Mouse (Mus musculus): ENCODE measurements around the gene Nlrp6. TPM values are rescaled to one million over a fixed set of nuclear protein-coding genes. Genes with fewer than 3 reads are reported as not detected.
A peak's percentile ranks its signal among the peaks of the same experiment; 100 is the strongest.

Gene Nlrp6
- polyA plus RNA-seq, 1 experiment from 2014 or later, result not detected

GRCm38 (mm10) chr7:140949824-140950530 is 29.3 kb downstream of the Nlrp6 start, which contains the start of gene Ifitm5:
Ifitm5 (minus strand) TSS chr7:140950291.
- Histone ChIP-seq H3K79me2 (ENCODE audit: inconsistent target) (peaks cover 48% of the 10 kb centered on the region), H3K4me3 (ENCODE audit: inconsistent target) (no peak within 1 kb of the TSS), H3K27ac (no peak within 1 kb of the TSS), H3K36me3 (ENCODE audit: inconsistent target) (peaks cover 41% of the 10 kb centered on the region)
- 94% methylated on average over 15 of the region's 16 CpGs for WGBS (ENCODE audit: missing documents)

DNA sequence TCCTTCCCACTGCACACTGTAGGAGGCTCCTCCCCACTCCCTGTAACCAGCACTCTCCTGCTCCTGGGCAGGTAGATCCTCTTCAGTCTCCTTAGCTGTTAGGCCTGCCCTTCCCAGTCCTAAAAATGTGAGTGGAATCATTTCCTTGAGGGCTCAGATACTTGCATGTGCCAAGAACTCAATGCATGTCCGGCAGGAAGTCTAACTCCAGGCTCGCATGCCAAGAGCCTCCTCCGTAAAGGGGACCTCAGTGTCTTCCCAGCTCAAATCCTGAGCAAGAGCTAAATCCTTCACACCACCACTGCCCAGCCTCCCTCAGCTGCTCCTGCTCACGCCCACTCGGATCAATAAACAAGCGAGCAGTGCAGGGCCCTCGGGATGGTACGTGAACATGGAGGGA is 30.3 kb downstream of the Nlrp6 start:
- no peak overlapping the region for H3K27ac ChIP-seq
- peaks cover 58% of the 10 kb centered on the region for H3K79me2 ChIP-seq (ENCODE audit: inconsistent target)
- WGBS (ENCODE audit: missing documents), result 98% methylated on average over 8 of the region's 8 CpGs
- H3K36me3 ChIP-seq (ENCODE audit: inconsistent target), result peaks cover 30% of the 10 kb centered on the region
- no peak overlapping the region for H3K4me3 ChIP-seq (ENCODE audit: inconsistent target)

DNA sequence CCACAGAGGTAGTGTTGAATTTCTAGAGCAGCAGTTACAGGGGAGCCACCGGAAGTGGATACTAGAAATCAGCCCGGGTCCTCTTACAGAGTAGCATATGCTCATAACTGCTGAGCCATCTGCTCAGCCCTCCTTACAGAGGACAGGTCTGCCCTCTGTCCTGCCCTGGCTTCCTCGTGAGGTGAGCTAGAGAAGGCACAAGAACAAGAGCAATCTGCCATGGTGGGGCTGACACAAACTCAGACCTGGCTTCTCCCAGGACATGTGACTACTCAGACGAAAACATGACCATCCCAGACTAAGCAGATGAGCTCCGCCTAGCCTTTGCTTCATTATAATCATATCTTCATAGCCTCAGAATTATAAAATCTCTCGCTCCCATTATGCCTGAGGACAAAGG is 31.1 kb downstream of the Nlrp6 start:
- H3K36me3 ChIP-seq (ENCODE audit: inconsistent target), result peaks cover 26% of the 10 kb centered on the region
- H3K27ac ChIP-seq, result no peak overlapping the region
- no peak overlapping the region for H3K4me3 ChIP-seq (ENCODE audit: inconsistent target)
- H3K79me2 ChIP-seq (ENCODE audit: inconsistent target), result peaks cover 58% of the 10 kb centered on the region
- 89% methylated on average over 6 of the region's 6 CpGs for WGBS (ENCODE audit: missing documents)

DNA sequence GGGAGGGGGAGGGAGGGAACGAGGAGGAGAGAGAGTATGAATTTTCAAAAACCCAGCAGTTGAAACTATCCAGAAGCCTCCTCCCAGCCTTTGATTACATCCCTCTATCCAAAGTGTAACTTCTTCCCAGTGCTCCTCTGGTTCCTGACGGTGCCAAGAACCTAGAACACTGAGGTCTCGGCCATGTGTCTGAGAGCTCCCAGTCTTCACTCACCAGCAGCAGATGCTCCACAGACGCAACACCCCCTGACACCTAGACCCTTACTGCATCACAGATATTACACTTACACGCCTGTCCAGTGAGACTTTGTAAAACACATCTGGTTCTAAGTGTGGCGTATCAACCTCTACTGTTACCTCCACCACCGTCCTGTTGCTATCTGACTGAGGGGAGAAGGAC is 31.7 kb downstream of the Nlrp6 start:
- Histone ChIP-seq H3K79me2 (ENCODE audit: inconsistent target) (peaks cover 58% of the 10 kb centered on the region), H3K36me3 (ENCODE audit: inconsistent target) (peaks cover 26% of the 10 kb centered on the region), H3K27ac (peak overlapping the region; percentile 94), H3K4me3 (ENCODE audit: inconsistent target) (no peak overlapping the region)
- WGBS (ENCODE audit: missing documents), result 92% methylated on average over 7 of the region's 7 CpGs

DNA sequence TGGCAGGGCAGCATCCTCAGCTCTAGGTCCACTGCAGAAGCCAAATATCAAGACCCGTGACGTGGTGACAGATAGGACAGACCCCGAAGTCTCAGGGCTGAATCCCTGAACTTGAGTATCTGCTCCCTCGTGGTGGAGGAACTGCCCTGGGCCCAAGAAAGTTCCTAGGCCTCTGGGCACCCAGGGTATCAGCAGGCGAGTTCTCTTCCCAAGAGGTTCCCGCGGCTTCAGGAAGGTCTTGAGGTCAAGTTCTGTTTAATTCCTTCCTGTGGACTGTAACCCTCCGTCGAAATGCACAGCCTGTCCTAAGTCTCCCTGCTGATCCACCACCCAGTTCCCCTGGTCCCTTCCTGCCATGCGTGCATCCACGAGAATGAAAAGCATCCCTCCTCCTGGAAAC is 32.4 kb downstream of the Nlrp6 start:
- WGBS (ENCODE audit: missing documents), result 43% methylated on average over 11 of the region's 11 CpGs

DNA sequence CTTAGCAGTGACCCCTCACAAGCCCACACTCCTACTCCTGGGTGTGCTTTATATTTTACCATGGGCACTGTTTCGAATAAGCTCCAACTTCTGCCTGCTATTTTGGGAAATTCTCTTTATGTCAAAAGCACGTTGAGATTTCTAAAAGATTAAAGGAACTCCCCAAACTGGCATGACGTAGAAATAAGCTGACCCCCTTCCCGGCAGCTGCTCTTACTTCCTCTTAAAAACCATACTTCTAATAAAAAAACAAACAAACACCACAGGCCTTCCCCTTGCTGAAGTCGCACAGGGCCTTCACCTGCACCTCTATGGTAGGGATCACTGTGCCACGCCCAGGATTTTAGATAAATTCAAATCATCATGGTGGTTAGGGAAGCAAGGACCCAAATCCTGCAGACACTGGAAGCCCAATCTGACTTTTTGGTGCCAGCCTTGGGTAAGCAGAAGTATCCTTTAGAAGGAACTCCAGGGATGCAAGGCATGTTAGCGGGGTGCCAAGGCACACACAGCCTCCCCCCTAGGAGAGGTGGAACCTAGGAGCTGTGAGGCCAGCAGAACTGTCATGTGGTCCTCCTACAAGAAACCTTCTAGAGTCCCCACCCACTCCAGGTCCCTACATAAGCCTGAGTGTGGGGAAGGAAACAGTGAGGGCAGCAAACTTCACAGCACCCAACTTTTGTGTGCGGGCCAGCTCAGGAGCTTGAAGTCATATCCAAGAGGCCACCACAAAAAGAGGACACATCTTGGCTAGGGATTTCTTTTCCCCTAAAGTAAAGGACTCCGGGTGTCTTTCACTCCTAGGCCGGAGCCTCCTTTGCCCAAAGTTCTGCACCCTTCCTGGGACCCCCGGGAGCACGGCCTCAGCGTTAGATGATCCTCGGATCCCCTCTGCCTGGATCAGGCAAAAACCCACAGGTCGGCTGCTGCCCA is 33.4 kb downstream of the Nlrp6 start:
- Histone ChIP-seq H3K27ac (peak overlapping the region; percentile 94), H3K36me3 (ENCODE audit: inconsistent target) (peaks cover 16% of the 10 kb centered on the region), H3K4me3 (ENCODE audit: inconsistent target) (peak overlapping the region; percentile 80), H3K79me2 (ENCODE audit: inconsistent target) (peaks cover 58% of the 10 kb centered on the region)
- 9% methylated on average over 15 of the region's 15 CpGs for WGBS (ENCODE audit: missing documents)

More for the DNA sequence above, 32.4 kb downstream of the Nlrp6 start:
- peaks cover 26% of the 10 kb centered on the region for H3K36me3 ChIP-seq (ENCODE audit: inconsistent target)
- peak overlapping the region; percentile 80; the same call in 1 of the 2 replicates for H3K4me3 ChIP-seq (ENCODE audit: inconsistent target)
- peak overlapping the region; percentile 94 for H3K27ac ChIP-seq
- H3K79me2 ChIP-seq (ENCODE audit: inconsistent target), result peaks cover 58% of the 10 kb centered on the region

GRCm38 (mm10) chr7:140954733-140955071 is 34.0 kb downstream of the Nlrp6 start:
- Histone ChIP-seq H3K4me3 (ENCODE audit: inconsistent target) (peak overlapping the region; percentile 80), H3K79me2 (ENCODE audit: inconsistent target) (peaks cover 53% of the 10 kb centered on the region), H3K36me3 (ENCODE audit: inconsistent target) (peaks cover 10% of the 10 kb centered on the region), H3K27ac (peak overlapping the region; percentile 94)
- under 1% methylated on average over 9 of the region's 9 CpGs for WGBS (ENCODE audit: missing documents)

- Histone ChIP-seq H3K4me3 (ENCODE audit: inconsistent target) (peak overlapping the region; percentile 80), H3K27ac (peak overlapping the region; percentile 94)
These were observed 34.6 kb downstream of the Nlrp6 start for GRCm38 (mm10) chr7:140955342-140955741.

GRCm38 (mm10) chr7:140955758-140956555 is 35.3 kb downstream of the Nlrp6 start, which contains the start of the genes Gm45717 and Ifitm2:
Gm45717 (minus strand) TSS chr7:140955937.
Ifitm2 (minus strand) TSS chr7:140955987.
- H3K79me2 ChIP-seq (ENCODE audit: inconsistent target), result peaks cover 40% of the 10 kb centered on the region
- peak within 1 kb of the TSS; percentile 94 for H3K27ac ChIP-seq
- peak within 1 kb of the TSS; percentile 80 for H3K4me3 ChIP-seq (ENCODE audit: inconsistent target)
- H3K36me3 ChIP-seq (ENCODE audit: inconsistent target), result no peaks in the 10 kb centered on the region
- 13% methylated on average over 11 of the region's 11 CpGs for WGBS (ENCODE audit: missing documents)

More at GRCm38 (mm10) chr7:140955342-140955741, 34.6 kb downstream of the Nlrp6 start:
- Histone ChIP-seq H3K79me2 (ENCODE audit: inconsistent target) (peaks cover 47% of the 10 kb centered on the region), H3K36me3 (ENCODE audit: inconsistent target) (peaks cover 3% of the 10 kb centered on the region)
- WGBS (ENCODE audit: missing documents), result 0% methylated on average over 17 of the region's 17 CpGs

DNA sequence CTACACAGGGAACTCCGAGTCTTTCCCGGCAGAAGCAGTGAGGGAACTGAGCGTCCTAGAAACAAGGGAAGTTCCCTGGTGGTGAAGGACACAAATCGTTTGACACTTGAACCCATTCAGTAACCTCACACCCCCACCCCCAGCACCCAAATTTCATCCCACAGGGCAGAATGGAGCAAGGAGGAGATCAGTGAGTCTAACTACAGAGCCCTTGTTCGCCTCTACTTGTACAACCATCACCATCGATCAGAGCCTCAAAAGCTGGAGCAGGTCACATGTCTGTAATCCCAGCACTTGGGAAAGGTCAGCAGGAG is 35.8 kb downstream of the Nlrp6 start:
- WGBS (ENCODE audit: missing documents), result 49% methylated on average over 6 of the region's 6 CpGs
- Histone ChIP-seq H3K36me3 (ENCODE audit: inconsistent target) (no peaks in the 10 kb centered on the region), H3K79me2 (ENCODE audit: inconsistent target) (peaks cover 35% of the 10 kb centered on the region), H3K4me3 (ENCODE audit: inconsistent target) (no peak overlapping the region), H3K27ac (peak overlapping the region; percentile 94)

- H3K36me3 ChIP-seq (ENCODE audit: inconsistent target), result no peaks in the 10 kb centered on the region
- H3K27ac ChIP-seq, result no peak overlapping the region
- H3K4me3 ChIP-seq (ENCODE audit: inconsistent target), result no peak overlapping the region
- 15% methylated on average over 9 of the region's 9 CpGs for WGBS (ENCODE audit: missing documents)
- H3K79me2 ChIP-seq (ENCODE audit: inconsistent target), result peaks cover 17% of the 10 kb centered on the region
These were observed 38.6 kb downstream of the Nlrp6 start for GRCm38 (mm10) chr7:140959181-140959901.

DNA sequence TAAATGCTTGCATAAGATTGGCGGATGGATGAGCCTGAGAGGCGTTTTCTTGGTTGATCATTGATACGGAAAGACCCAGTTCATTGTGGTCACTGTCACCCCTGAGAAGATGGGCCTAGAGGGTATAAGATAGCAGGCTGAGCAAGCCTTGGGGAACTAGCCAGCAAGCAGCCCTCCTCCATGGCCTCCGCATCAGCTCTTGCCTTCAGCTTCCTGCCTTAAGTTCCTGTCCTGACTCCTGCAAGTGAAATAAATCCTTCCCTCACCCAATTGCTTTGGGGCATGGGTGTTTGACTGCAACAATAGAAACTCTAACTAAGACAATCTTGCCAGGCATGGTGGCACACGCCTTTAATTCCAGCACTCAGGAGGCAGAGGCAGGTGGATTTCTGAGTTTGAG is 39.3 kb downstream of the Nlrp6 start:
- Histone ChIP-seq H3K27ac (no peak overlapping the region), H3K4me3 (ENCODE audit: inconsistent target) (no peak overlapping the region), H3K36me3 (ENCODE audit: inconsistent target) (no peaks in the 10 kb centered on the region), H3K79me2 (ENCODE audit: inconsistent target) (peaks cover 10% of the 10 kb centered on the region)
- 88% methylated on average over 5 of the region's 5 CpGs for WGBS (ENCODE audit: missing documents)

- 94% methylated on average over 2 of the region's 2 CpGs for WGBS (ENCODE audit: missing documents)
- no peak overlapping the region for H3K4me3 ChIP-seq (ENCODE audit: inconsistent target)
- no peaks in the 10 kb centered on the region for H3K79me2 ChIP-seq (ENCODE audit: inconsistent target)
- no peaks in the 10 kb centered on the region for H3K36me3 ChIP-seq (ENCODE audit: inconsistent target)
- no peak overlapping the region for H3K27ac ChIP-seq
These were observed 40.7 kb downstream of the Nlrp6 start for GRCm38 (mm10) chr7:140961416-140961815.

DNA sequence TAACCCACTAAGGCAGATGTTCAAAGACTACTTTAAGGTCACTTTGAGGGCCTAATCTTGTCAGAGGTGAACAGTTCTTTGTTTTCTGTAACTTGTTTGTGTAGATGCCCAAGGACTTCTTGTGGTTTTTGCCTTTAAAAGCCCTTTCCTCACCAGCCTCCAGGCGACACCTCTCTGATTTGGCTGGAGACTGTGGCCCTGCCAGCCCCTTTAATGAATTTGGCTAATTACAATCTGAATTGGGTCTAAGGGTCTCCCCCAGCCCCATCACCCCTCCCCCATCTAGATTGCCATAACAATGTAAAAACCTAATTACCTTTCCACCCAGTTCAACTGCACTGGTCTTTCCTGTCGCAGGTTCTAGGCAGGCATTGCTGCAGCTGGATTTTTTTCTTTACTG is 42.0 kb downstream of the Nlrp6 start:
- Histone ChIP-seq H3K27ac (no peak overlapping the region), H3K79me2 (ENCODE audit: inconsistent target) (no peaks in the 10 kb centered on the region), H3K4me3 (ENCODE audit: inconsistent target) (no peak overlapping the region), H3K36me3 (ENCODE audit: inconsistent target) (no peaks in the 10 kb centered on the region)
- WGBS (ENCODE audit: missing documents), result 95% methylated on average over 2 of the region's 2 CpGs

Data from macrophage (primary cell).